Mouse (Mus musculus): ENCODE data around the gene 9130023H24Rik. TPM values are rescaled to one million over a fixed set of nuclear protein-coding genes. Genes with fewer than 3 reads are reported as not detected.

9130023H24Rik gene
- total RNA-seq, 2 experiments from 2014 or later: 2.8 to 5.9 TPM

DNA sequence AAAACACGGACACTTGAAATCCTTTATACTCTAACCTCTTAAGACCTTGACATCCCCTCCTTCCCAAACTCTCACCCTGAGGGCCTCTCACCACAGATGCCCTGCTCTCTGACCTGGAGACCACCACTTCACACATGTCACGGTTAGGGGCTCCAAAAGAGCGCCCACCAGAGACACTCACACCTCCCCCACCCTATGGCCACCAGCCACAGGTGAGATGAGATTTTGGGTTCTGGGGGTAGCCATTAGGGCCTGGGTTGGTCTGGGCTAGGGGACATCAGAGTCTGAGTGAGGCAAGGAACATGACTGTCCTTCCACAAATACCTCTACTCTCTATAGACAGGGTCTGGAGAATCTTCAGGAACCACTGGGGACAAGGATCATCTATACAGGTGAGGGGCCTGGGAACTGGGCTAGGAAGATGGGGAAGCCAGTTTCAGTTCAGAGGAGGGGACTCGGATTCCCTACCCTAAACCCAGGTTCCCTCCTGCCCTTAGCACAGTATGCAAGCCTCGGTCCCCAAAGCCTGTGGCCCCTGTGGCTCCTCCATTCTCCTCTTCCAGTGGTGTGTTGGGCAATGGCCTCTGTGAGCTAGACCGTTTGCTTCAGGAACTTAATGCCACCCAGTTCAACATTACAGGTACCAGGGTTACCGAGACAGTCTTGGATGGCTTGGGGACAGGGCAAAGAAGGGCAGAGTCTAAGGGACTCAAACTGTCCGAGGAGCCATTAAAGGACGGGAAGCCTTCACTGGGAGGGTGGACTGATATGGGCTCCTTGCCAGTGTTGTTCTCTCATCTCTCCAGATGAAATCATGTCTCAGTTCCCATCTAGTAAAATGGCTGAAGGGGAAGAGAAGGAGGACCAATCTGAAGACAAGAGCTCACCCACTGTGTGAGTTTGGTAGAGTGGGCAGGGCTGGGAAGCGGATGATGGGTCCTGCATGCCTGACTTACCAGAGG lies 10.5 kb upstream of the 9130023H24Rik start:
- ATAC-seq (replicated peaks; ENCODE audit: low FRiP score, poor library complexity, severe bottlenecking): no peak

DNA sequence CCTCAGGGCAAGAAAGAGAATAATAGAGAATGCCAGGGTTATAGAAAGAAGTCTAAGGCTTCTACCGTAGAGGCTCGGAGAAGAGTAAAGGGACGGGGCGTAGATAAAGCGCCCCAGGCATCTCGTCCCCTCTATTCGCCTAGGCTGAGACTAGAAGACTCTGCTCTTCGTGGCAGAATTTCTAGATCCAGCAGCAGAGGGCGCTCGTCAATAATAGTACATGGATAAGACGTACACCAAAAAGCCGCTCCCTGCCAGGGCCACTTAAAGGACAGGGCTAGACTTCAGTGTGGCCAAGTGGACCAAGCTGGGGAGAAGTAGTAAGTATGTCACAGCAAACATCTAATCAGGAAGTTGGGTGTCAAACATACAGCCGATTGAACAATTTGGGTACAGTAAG lies 9.6 kb upstream of the 9130023H24Rik start:
- ATAC-seq (replicated peaks; ENCODE audit: low FRiP score, poor library complexity, severe bottlenecking): peak; percentile 83

GRCm38 (mm10) chr7:128246496-128247391 lies 8.9 kb upstream of the 9130023H24Rik start, which contains the start of gene Tgfb1i1:
Tgfb1i1 (plus strand) TSS chr7:128246812.
- peak; percentile 40 for ATAC-seq (replicated peaks; ENCODE audit: low FRiP score, poor library complexity, severe bottlenecking)

- no peak for ATAC-seq (replicated peaks; ENCODE audit: low FRiP score, poor library complexity, severe bottlenecking)
Observed at GRCm38 (mm10) chr7:128245547-128245946, 7.7 kb upstream of the 9130023H24Rik start.

GRCm38 (mm10) chr7:128244410-128245025 lies 6.7 kb upstream of the 9130023H24Rik start:
- no peak for ATAC-seq (replicated peaks; ENCODE audit: low FRiP score, poor library complexity, severe bottlenecking)

DNA sequence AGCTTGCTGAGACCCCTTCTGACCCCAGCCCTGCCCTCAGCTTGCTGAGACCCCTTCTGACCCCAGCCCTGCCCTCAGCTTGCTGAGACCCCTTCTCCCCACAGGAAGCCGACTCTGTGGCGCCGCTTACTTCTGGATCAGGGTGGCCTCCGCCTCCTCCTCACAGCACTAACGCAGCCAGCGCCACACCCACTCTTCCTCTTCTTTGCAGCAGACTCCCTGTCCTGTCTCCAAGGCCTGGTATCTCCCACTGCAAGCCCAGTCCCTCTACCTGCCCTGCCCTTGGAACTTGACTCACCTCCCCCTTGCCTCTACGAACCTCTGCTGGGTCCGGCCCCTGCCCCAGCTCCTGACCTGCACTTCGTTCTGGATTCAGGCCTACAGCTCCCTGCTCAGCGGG lies 6.1 kb upstream of the 9130023H24Rik start:
- no peak for ATAC-seq (replicated peaks; ENCODE audit: low FRiP score, poor library complexity, severe bottlenecking)

GRCm38 (mm10) chr7:128242331-128242730 lies 4.5 kb upstream of the 9130023H24Rik start:
- ATAC-seq (replicated peaks; ENCODE audit: low FRiP score, poor library complexity, severe bottlenecking): no peak

DNA sequence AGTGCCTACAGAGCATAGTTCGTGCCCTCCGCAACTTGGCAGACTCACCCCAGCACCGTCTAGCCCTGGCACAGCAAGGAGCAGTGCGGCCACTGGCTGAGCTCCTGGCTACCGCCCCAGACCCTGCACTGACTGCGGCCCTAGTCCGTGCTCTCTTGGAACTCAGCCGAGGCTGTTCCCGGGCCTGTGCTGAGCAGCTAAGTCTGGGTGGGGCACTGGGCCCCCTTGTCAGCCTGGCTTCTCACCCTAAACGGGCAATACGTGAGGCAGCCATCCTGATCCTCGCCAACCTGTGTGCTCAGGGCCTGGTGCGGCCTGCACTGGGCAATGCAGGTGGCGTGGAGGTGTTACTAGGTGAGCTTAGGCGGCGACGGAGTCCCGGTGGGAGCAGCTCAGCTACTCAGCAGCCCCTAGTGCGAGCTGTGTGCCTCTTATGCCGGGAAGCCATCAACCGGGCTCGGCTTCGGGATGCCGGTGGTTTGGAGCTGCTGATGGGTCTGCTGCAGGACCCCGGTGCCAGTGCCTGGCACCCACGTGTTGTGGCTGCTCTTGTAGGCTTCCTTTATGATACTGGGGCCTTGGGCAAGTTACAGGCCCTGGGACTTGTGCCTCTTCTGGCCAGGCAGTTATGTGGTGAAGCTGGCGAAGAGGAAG lies 2.4 kb upstream of the 9130023H24Rik start:
- no peak for ATAC-seq (replicated peaks; ENCODE audit: low FRiP score, poor library complexity, severe bottlenecking)

GRCm38 (mm10) chr7:128238991-128239390 lies 1.2 kb upstream of the 9130023H24Rik start:
- 0 out of 2 replicates have a peak, but pooled peaks have one; percentile 41 for ATAC-seq (replicated peaks; ENCODE audit: low FRiP score, poor library complexity, severe bottlenecking)

DNA sequence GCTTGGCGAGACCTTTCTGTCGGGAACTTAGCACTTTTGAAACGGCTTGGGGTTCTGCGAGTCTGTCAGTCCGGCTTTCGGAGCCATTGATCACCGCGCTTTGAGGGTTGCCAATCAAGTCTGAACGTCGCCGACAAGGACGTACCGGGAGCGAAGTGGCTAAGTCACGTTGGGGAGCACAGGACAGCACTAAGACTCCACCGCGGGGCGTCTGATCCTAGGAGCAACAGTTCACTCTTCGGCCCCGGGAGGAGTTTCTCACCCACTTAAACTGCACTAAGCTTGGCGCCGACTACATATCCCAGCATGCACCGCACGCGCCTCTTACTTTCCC lies 271 bp downstream of the 9130023H24Rik start:
- no peak for ATAC-seq (replicated peaks; ENCODE audit: low FRiP score, poor library complexity, severe bottlenecking)

DNA sequence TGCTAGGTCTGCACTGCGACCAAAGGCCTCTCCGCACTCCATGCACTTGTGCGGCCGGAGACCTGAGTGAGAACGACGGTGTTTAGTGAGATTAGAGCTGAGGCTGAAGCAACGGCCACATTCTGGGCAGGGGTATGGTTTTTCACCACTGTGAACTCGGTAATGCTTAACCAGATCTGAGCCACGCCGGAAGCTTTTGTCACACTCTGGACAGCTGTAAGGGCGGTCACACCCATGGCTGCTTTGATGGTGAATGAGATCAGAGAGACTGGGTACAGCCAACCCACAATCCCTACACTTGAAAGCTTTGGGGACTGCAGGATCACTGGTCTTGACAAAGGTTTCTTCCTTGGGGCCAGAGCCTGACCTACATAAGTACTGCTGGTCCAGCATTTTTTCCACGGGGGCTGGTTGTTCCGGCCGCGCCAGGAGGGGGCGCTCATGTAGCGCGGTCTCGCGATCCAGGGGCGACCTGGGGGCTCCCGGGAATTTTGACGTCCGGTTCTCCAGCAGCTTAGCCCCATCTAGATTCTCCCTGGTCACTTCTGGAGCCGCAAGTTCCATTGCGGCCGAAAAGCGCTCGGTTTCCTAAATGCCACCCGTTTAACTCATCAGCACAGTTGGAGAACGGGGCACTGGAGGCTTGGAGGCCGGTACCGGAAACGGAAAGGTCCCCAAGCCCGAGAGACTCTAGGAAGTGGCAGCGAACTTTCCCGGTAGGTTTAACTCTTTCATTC lies 807 bp downstream of the 9130023H24Rik start, which contains the start of gene Armc5:
Armc5 (plus strand) TSS at position 487 of the 737 bp plus-strand sequence.
- peak; percentile 44 for ATAC-seq (replicated peaks; ENCODE audit: low FRiP score, poor library complexity, severe bottlenecking)

DNA sequence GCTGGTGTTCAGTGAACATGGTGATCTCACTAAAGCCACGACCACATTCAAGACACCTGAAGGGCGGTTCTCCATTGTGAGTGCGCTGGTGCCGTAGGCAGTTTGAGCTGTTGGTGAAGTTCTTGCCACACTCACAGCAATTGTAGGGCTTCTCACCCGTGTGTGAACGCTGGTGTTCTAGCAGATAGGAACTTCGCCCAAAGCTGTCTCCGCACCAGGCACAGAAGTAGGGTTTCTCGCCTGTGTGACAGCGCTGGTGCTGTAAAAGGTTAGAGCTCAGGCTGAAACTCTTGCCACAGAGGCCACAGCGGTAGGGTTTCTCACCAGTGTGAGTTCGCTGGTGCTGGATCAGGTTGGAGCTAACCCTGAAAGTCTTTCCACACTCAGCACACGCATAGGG lies 1.4 kb downstream of the 9130023H24Rik start:
- ATAC-seq (replicated peaks; ENCODE audit: low FRiP score, poor library complexity, severe bottlenecking): no peak

DNA sequence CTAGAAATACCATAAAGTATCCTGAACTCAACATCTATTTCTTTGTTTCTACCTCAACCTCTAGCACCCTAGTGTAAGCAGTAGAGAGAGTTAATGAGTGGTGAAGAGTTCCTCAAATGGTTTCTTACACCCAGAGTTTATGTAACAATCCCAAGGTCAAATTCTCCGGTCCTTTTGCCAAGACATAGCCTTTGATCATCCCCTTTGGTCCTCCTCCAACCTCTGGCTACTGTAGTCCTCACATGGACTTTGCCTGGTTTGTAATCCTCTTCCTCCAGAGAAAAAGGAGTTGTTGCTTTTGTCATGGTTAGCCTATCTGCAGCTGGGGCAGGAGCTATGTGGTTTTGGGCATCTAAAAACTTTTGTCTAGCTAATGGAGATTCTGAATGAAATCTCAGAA lies 2.4 kb downstream of the 9130023H24Rik start:
- no peak for ATAC-seq (replicated peaks; ENCODE audit: low FRiP score, poor library complexity, severe bottlenecking)

DNA sequence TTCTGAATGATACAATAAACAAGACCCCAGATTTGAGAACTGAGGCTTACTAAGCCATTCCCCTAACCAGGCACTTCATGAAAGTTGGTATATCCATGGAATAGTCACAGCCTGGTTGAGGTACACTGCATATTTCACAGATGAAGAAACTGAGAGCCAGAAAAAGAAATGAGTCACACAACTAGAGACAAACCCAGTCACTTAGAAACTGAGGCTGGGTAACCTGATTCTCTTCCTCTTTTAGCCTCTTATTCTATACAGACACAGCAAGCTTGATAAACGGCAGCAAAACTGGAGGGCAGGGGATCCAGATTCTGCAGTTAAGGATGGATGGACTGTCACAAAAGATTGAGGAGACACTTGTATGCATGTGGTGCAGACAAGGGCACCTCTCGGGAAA lies 3.0 kb downstream of the 9130023H24Rik start:
- no peak for ATAC-seq (replicated peaks; ENCODE audit: low FRiP score, poor library complexity, severe bottlenecking)

- no peak for ATAC-seq (replicated peaks; ENCODE audit: low FRiP score, poor library complexity, severe bottlenecking)
Observed at GRCm38 (mm10) chr7:128231741-128232140, 6.1 kb downstream of the 9130023H24Rik start.

DNA sequence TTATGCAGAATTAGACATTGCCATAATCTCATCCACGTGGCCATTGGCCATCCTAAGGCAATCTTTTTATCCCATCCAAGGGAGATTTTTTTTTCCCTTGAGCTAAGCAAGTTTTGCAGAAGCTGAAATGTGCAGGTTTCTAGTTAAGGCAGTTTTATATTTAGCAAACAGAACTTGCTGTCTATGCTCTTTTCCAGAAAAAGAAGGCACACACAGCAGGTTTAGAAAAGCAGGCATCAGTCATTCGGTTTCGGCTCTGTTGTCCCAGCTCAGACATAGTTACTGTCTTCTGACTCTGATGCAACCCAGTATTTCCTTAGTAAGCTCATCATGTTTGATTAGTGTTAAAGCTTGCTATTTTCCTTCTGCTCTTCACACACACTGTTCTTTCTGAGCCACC lies 16.9 kb downstream of the 9130023H24Rik start:
- no peak for ATAC-seq (replicated peaks; ENCODE audit: low FRiP score, poor library complexity, severe bottlenecking)

DNA sequence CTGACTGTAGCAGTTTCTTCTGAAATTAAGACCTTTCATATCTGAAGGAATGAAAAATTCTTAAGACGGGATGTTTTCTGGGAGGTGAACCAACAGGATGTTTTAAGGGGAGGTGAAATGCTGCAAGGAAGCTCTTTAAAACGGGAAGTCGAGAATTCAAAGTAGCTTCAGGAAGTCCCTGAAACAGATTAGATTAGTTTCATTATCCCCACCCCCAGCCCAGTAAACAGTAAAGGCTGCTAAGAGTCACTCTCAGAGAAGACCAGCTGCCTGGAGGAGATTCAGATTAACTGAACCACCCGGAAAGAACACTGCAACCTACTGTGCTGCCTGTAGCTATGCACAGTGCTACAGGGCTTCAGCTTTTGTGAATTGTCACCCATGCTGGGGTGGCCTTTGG lies 17.9 kb downstream of the 9130023H24Rik start:
- ATAC-seq (replicated peaks; ENCODE audit: low FRiP score, poor library complexity, severe bottlenecking): no peak

DNA sequence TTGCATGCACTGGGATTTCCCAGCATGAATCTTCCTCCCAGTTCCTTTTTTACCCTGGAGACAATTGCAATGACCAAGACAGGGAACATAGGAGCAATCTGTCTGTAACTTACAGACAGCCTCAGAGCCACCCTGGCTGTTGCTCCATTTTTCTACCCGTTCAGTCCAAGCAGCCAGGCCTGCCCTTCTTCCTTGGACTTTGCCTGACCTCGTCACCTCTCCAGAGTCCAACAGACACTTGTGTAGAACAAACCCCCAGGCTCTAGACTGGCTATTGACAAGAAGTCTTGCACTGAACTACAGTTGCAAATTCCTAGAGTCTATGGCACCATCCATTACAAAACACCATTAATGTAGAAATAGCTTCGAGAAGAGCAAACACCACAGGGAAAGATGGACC lies 28.0 kb downstream of the 9130023H24Rik start:
- no peak for ATAC-seq (replicated peaks; ENCODE audit: low FRiP score, poor library complexity, severe bottlenecking)

- 0 out of 2 replicates have a peak, but pooled peaks have one; percentile 68 for ATAC-seq (replicated peaks; ENCODE audit: low FRiP score, poor library complexity, severe bottlenecking)
Observed at GRCm38 (mm10) chr7:128208187-128208586, 29.6 kb downstream of the 9130023H24Rik start.
